Mouse (Mus musculus) hindbrain, embryonic 15.5 days (tissue): Measurements from ENCODE around the gene Dctpp1. TPM values are rescaled to one million over a fixed set of nuclear protein-coding genes. Genes with fewer than 3 reads are reported as not detected.

Experiments used
- ATAC-seq: fragments of 200-750 bp; cut with Nextera tagmentation; 2 replicates; pipeline ENCODE4 v1.8.0; 2017; ENCODE audit warnings: low read depth, moderate number of reproducible peaks, moderate TSS enrichment; ENCODE audit not compliant: low FRiP score
- H3K27ac ChIP-seq: fragments of 300-500 bp; sonication (generic); replicated peaks from 2 replicates; pipeline ENCODE4 v1.5.1; 2015; ENCODE audit warnings: mild to moderate bottlenecking, inconsistent platforms
- H3K27me3 ChIP-seq: fragments of 300-500 bp; sonication (generic); 2 replicates; pipeline ENCODE4 v1.6.1; 2015; ENCODE audit warnings: control low read depth, inconsistent platforms
- H3K36me3 ChIP-seq: fragments of 300-500 bp; sonication (generic); 2 replicates; pipeline ENCODE4 v1.6.1; 2015; ENCODE audit warnings: control low read depth, inconsistent platforms
- H3K4me1 ChIP-seq: fragments of 300-500 bp; sonication (generic); replicated peaks from 2 replicates; pipeline ENCODE4 v1.6.1; 2015; ENCODE audit warnings: control low read depth, inconsistent platforms
- H3K4me2 ChIP-seq: fragments of 300-500 bp; sonication (generic); 2 replicates; pipeline ENCODE4 v1.6.1; 2015; ENCODE audit warnings: moderate library complexity, mild to moderate bottlenecking, inconsistent platforms
- H3K4me3 ChIP-seq: fragments of 300-500 bp; sonication (generic); 2 replicates; pipeline ENCODE4 v1.5.1; 2015; ENCODE audit warnings: mild to moderate bottlenecking, inconsistent platforms
- H3K9ac ChIP-seq: fragments of 300-500 bp; sonication (generic); 2 replicates; pipeline ENCODE4 v1.6.1; 2015; ENCODE audit warnings: inconsistent platforms
- H3K9me3 ChIP-seq: fragments of 300-500 bp; sonication (generic); 2 replicates; pipeline ENCODE4 v1.6.1; 2016; ENCODE audit warnings: control low read depth, inconsistent platforms
- WGBS: fragments of 180-500 bp; shearing (Covaris S2); methylation state at CpG from one replicate; pipeline ENCODE4 v1.1.7; 2015; 5-methylcytosine and 5-hydroxymethylcytosine counted together
- polyA plus RNA-seq: library from polyadenylated mRNA; unstranded; fragments of >200 nt; fragmentation: Nextera tagmentation; extraction: Ambion mirVana; gene quantifications from 2 replicates; pipeline ENCODE4 v1.2.1, GENCODE M21; 2015

The Dctpp1 gene
- polyA plus RNA-seq, 1 experiment from 2014 or later: 122 TPM

DNA sequence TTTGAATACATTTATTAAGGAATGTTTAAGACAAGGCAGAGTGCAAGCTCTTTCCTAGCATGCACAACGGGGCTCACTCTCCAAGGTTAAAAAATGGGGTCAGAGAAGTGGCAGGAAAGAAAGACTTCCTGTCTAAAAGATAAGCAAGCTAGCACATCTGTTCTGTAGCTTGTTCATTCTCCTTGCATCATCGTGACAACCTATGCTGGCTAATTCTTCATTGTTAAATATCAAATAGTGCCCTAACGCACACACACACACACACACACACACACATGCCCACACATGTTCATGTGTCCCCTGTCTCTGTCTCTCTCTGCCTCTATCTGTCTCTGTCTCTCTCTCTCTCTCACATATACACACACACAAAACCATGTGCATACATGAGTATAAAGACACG is 20.6 kb upstream of the Dctpp1 start:
- Histone ChIP-seq H3K9ac (no peak overlapping the region), H3K4me1 (no peaks in the 10 kb centered on the region)
- WGBS: 85% methylated on average over 4 of the region's 4 CpGs

DNA sequence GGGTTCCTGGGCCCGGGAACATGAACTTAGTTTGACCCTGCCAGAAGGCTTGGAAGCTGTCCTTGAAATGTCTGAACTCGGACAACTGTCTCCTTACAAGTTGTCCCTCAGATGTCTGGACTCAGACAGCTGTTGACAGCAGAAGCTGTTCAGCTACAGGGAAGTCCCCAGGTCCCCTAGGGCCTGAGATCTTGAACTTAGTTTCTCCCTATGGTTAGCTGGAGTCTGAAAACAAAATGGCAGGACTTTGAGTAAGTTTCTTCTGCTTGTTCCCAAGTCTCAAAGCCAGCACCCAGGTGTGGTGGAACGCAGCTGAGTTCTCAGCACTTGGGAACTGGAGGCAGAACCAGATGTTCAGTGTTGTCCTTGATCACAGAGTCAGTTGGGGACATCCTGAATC is 19.6 kb upstream of the Dctpp1 start:
- H3K27ac ChIP-seq: no peak overlapping the region
- WGBS: 75% methylated on average over 3 of the region's 3 CpGs
- H3K4me3 ChIP-seq: no peak overlapping the region
- H3K4me1 ChIP-seq: no peaks in the 10 kb centered on the region
- H3K9ac ChIP-seq: no peak overlapping the region
- ATAC-seq: no peak
- no peaks in the 10 kb centered on the region for H3K36me3 ChIP-seq
- H3K27me3 ChIP-seq: no peaks in the 10 kb centered on the region
- no peaks in the 10 kb centered on the region for H3K9me3 ChIP-seq
- H3K4me2 ChIP-seq: no peak overlapping the region

More for the DNA sequence above, 20.6 kb upstream of the Dctpp1 start:
- Histone ChIP-seq H3K9me3 (no peaks in the 10 kb centered on the region), H3K27me3 (no peaks in the 10 kb centered on the region), H3K4me2 (no peak overlapping the region), H3K36me3 (no peaks in the 10 kb centered on the region), H3K4me3 (no peak overlapping the region), H3K27ac (no peak overlapping the region)
- no peak for ATAC-seq

DNA sequence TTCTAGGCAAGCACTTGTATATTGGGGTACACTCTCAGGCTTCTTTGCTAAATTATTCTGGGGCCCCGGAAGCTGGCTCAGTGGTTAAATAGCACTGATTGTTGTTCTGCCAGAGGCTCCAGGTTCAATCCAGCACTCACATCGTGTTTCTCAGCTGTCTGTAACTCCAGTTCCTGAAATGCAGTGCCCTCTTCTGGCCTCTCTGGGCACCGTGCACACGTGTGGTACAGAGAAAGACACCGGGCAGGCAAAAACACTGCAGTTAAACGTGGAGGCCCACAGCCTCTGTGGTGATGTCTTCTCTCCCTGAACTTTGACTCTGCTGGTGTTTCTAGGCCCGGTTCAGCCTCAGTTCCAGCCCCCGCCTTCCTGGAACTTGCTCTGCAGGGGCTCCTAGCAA is 17.8 kb upstream of the Dctpp1 start:
- Histone ChIP-seq H3K9ac (no peak overlapping the region), H3K4me1 (peaks cover 6% of the 10 kb centered on the region), H3K36me3 (no peaks in the 10 kb centered on the region), H3K9me3 (no peaks in the 10 kb centered on the region), H3K4me3 (no peak overlapping the region), H3K27me3 (no peaks in the 10 kb centered on the region), H3K27ac (no peak overlapping the region), H3K4me2 (no peak overlapping the region)
- 22% methylated on average over 8 of the region's 8 CpGs for WGBS
- ATAC-seq: no peak

DNA sequence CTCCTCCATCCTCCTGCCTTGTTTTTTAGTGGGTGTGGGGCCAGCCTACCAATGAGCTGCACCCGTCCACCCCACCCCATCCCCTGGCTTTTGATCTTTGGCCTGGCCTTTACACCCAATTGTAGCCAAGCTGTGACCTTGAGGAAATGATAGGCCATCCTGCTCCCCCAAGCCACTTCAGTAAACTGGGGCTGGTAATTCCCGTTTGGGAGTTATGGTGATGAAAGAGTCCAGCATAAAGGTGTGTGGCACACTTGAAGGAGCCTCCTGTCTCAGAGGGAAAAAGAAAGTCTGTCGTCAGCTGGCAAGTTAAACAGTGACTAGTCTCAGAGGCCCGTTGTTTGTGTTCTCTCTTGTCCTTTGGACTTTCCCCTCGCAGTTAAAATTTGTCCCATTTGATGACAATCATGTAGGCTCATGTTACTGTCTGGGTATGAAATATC is 16.0 kb upstream of the Dctpp1 start:
- H3K4me1 ChIP-seq: peaks cover 17% of the 10 kb centered on the region
- 70% methylated on average over 5 of the region's 5 CpGs for WGBS
- no peaks in the 10 kb centered on the region for H3K9me3 ChIP-seq
- no peak for ATAC-seq
- H3K4me2 ChIP-seq: no peak overlapping the region
- H3K4me3 ChIP-seq: no peak overlapping the region
- no peak overlapping the region for H3K27ac ChIP-seq
- 0 out of 2 replicates have a peak, but pooled peaks cover under 1% of the 10 kb centered on the region for H3K36me3 ChIP-seq
- no peak overlapping the region for H3K9ac ChIP-seq
- no peaks in the 10 kb centered on the region for H3K27me3 ChIP-seq

DNA sequence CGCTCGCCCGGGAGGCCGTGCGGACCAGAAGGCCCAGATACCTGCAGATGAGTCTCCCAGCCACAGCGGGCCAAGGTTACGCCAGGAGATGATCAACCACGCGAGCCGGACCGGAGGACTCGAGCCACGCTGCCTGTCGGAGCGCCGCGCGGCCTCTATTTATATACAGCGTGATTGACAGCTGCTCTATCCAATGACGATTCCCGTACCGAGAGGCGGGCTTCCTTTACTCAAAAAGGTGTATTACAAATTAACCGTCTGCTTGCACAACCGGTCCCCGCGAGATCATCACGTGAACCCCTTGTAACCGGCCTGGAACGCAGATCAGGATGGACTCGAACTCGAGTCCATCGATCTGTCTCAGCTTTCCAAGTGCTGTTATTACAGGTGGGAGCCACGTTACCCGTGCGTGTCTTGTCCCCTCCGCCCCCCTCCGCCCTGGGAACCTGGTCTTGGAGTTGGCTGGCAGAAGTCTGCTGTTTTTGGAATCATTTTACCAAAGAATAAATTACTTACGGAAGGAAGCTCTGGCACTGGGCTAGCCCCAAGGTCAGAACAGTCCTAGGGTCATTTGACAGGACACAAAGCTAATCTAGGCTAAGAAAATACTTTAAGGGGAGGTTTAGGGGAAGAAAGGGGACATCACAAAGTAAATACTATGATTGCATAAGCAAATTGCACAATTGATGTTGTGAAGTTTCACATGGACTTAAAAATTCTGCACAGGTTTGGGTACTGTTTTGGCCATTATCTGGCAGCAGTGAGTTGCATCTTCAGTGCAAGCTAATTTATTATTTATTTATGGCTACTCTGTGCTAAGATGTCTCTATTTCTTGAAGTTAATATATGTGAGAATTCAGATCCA is 13.6 kb upstream of the Dctpp1 start, which contains the start of gene Sephs2:
TSS of gene Sephs2 (minus strand) at position 131 of the 865 bp plus-strand sequence.
- Histone ChIP-seq H3K4me2 (peak within 1 kb of the TSS; percentile 79), H3K27ac (peak within 1 kb of the TSS; percentile 90), H3K9me3 (no peaks in the 10 kb centered on the region), H3K4me3 (peak within 1 kb of the TSS; percentile 97), H3K9ac (peak within 1 kb of the TSS; percentile 88), H3K4me1 (peaks cover 25% of the 10 kb centered on the region), H3K36me3 (peaks cover 18% of the 10 kb centered on the region), H3K27me3 (no peaks in the 10 kb centered on the region)
- peak; percentile 94 for ATAC-seq
- WGBS: 2% methylated on average over 39 of the region's 39 CpGs

DNA sequence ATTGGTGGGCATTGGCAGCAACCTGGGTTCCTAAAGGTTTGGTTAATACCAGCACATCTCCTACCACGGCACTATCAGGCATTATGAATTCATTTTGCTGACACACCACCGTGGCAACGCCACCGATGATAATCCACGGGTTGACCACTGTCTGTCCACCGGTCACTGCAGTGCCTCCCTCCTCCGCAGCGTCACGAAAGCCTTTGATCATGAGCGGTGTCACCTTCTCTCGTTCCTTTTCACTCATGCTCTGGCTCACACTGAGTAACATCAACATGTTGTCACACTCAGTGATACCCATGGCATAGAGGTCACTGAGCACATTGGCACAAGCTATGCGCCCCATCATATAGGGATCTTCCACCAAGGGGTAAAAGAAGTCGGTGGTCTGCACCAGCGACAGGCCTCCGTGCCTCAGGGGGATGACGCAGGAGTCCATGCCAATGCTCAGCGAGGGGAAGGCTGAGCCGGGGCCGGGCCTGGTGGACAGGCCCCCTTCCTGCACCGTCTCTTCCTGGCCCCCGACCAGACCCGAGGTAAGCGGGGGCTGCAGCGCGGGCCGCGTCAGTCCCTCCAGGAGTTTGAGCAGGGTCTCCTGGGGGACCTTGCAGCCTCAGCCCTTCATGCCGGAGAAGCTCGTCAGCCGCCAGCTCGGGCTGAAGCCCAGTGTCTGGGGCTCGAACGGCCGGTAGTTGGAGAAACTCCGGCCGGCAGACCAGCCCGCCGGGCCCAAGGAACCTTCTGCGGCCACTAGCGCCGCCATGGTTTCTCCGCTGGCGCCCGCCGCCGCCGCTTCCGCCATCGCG is 12.8 kb upstream of the Dctpp1 start:
- Histone ChIP-seq H3K27me3 (no peaks in the 10 kb centered on the region), H3K9me3 (no peaks in the 10 kb centered on the region), H3K4me1 (peaks cover 25% of the 10 kb centered on the region), H3K4me3 (peak overlapping the region; percentile 97), H3K4me2 (peak overlapping the region; percentile 79), H3K9ac (peak overlapping the region; percentile 88), H3K27ac (peak overlapping the region; percentile 90), H3K36me3 (peaks cover 26% of the 10 kb centered on the region)
- peak; percentile 69 for ATAC-seq
- WGBS: 18% methylated on average over 40 of the region's 50 CpGs

DNA sequence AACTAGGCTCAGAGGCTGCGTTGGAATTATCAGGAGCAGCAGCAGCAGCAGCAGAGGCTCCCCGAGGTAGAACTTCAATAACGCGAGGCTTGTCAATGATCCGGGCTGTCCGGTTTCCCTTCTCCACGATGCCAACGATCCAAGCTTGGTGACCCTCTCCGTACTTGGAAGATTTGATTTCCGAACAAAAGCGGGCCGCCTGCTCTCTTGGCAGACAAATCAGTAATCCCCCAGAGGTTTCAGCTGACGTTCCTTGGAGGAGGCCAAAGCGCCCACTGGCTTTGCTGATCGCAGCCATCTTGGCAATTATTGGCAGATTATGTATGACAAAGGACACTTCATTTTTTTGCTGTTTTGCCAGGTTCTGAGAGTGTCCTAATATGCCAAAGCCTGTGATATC is 12.1 kb upstream of the Dctpp1 start:
- Histone ChIP-seq H3K36me3 (peaks cover 28% of the 10 kb centered on the region), H3K27me3 (no peaks in the 10 kb centered on the region), H3K4me3 (peak overlapping the region; percentile 97), H3K4me1 (peaks cover 25% of the 10 kb centered on the region), H3K27ac (no peak overlapping the region), H3K9ac (no peak overlapping the region), H3K9me3 (no peaks in the 10 kb centered on the region), H3K4me2 (peak overlapping the region; percentile 79)
- WGBS: 87% methylated on average over 15 of the region's 15 CpGs
- no peak for ATAC-seq

DNA sequence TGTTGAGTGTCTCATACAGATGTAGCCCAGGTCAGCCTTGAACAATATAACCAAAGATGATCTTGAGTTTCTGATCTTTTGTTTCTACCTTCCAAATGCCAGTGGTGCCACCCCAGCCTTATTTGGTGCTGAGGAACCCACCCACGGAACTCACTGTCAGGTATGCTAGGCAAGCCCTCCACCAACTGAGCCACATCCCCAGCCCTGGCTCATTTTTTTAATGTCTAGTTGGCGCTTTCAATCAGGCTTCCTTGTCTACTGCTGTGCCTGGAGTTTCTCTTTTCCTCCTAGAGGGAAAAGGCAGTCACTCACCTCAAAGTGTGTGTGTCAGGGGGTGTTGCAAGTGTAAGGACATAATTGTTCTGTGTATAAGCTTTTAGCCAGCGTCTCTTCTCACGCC is 10.6 kb upstream of the Dctpp1 start:
- no peaks in the 10 kb centered on the region for H3K27me3 ChIP-seq
- H3K4me1 ChIP-seq: peaks cover 25% of the 10 kb centered on the region
- no peak overlapping the region for H3K4me3 ChIP-seq
- H3K9me3 ChIP-seq: no peaks in the 10 kb centered on the region
- no peak for ATAC-seq
- WGBS: 98% methylated on average over 4 of the region's 4 CpGs
- peaks cover 28% of the 10 kb centered on the region for H3K36me3 ChIP-seq
- H3K27ac ChIP-seq: no peak overlapping the region
- H3K4me2 ChIP-seq: no peak overlapping the region
- no peak overlapping the region for H3K9ac ChIP-seq

DNA sequence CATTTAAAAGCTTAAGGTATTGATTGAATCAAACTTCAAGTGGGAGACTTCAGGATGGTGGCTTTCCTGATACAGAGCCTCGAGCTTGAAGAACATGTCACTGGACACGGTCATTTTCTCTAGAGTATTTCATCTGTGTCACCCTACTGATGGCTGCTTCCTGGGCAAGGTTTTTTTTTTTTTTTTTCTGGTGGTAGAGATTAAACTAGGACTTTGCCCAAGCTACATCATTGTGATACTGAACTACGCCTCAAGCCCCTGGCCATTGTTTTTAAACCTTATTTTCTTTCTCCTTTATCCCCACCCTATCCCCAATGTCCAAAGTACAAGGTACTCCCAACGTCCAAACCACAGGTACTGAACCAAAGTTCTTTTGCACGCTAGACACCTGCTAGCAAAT is 10.2 kb upstream of the Dctpp1 start:
- H3K27me3 ChIP-seq: no peaks in the 10 kb centered on the region
- WGBS: 93% methylated on average over 5 of the region's 5 CpGs
- no peaks in the 10 kb centered on the region for H3K9me3 ChIP-seq
- peaks cover 25% of the 10 kb centered on the region for H3K4me1 ChIP-seq
- H3K9ac ChIP-seq: no peak overlapping the region
- H3K27ac ChIP-seq: no peak overlapping the region
- peaks cover 28% of the 10 kb centered on the region for H3K36me3 ChIP-seq
- H3K4me3 ChIP-seq: no peak overlapping the region
- ATAC-seq: no peak
- no peak overlapping the region for H3K4me2 ChIP-seq

DNA sequence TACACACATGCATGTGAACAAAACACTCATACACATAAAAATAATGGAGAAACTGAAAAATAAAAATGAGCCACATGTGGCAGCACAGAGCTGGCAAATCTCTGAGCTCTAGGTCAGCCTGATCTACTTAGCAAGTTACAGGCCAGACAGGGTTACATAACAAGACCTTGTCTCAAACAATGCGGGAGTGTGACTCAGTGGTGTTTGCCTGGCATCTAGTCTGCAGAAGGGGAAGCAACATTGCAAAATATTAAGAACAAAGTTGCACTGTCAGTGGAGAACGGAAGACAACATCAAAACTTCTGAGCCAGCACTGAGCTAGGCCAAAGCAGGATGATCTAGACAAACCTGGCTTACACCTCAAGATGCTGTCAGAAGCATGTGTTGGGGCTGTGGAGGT is 9.7 kb upstream of the Dctpp1 start:
- 92% methylated on average over 2 of the region's 2 CpGs for WGBS

DNA sequence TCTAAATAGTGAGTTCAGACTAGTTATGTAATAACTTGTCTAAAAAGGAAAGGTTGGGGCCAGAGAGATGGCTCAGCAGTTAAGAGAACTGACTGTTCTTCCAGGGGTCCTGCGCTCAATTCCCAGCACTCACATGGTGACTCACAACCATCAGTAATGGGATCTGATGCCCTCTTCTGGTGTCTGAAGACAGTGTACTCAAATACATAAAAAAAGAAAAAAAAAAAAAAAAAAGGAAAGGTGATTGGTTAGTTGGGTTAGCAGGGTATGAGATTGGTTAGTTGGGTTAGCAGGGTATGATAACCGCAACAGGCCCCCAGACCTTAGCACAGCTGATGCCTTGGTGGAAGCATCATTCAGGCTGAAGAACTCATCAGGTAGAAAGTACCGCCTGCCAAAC is 3.0 kb upstream of the Dctpp1 start:
- Histone ChIP-seq H3K36me3 (peaks cover 4% of the 10 kb centered on the region), H3K27ac (no peak overlapping the region), H3K9me3 (no peaks in the 10 kb centered on the region), H3K9ac (no peak overlapping the region), H3K4me3 (no peak overlapping the region), H3K4me1 (peaks cover 19% of the 10 kb centered on the region), H3K4me2 (no peak overlapping the region), H3K27me3 (no peaks in the 10 kb centered on the region)
- ATAC-seq: no peak
- WGBS: 98% methylated on average over 3 of the region's 3 CpGs

More for the DNA sequence above, 9.7 kb upstream of the Dctpp1 start:
- H3K9me3 ChIP-seq: no peaks in the 10 kb centered on the region
- H3K4me2 ChIP-seq: no peak overlapping the region
- H3K36me3 ChIP-seq: peaks cover 28% of the 10 kb centered on the region
- H3K27me3 ChIP-seq: no peaks in the 10 kb centered on the region
- no peak overlapping the region for H3K9ac ChIP-seq
- H3K27ac ChIP-seq: no peak overlapping the region
- peaks cover 25% of the 10 kb centered on the region for H3K4me1 ChIP-seq
- H3K4me3 ChIP-seq: no peak overlapping the region
- ATAC-seq: no peak
